Comparison of ENCODE assay signal across 28 mouse cellular contexts in genomic region chr5:21125085-21125484, GRCm38 (mm10).
DNase-seq lines count a peak whose midpoint lies in the region; ATAC-seq and TF ChIP-seq lines count a peak whose summit lies in the region.
"Had no signal": no experiment of that assay in that cellular context is flagged by ENCODE, and none has a peak within 500 bp of the region (broad histone marks: within the 10 kb centered on the region; RNA-seq: fewer than 3 reads in every experiment).

No protein-coding gene starts in this region.

- H3K36me3 ChIP-seq in heart, embryonic 16.5 days (ENCODE audit: control insufficient read depth, insufficient read depth): no peaks in the 10 kb centered on the region
- H3K36me3 ChIP-seq in heart, embryonic 12.5 days: no peaks in the 10 kb centered on the region
- H3K36me3 ChIP-seq in lung, postnatal 0 days (ENCODE audit: insufficient read depth, low read length): no peaks in the 10 kb centered on the region
- no peaks in the 10 kb centered on the region for H3K36me3 ChIP-seq in intestine, embryonic 15.5 days
- H3K36me3 ChIP-seq in stomach, postnatal 0 days (ENCODE audit: control insufficient read depth, insufficient read depth, low read length): no peaks in the 10 kb centered on the region
- H3K36me3 ChIP-seq: embryonic facial prominence, embryonic 15.5 days; forebrain, embryonic 12.5 days; hindbrain, embryonic 12.5 days; limb, embryonic 13.5 days; midbrain, embryonic 13.5 days; neural tube, embryonic 13.5 days had no signal

- 28% methylated on average over 5 of the region's 5 CpGs for WGBS in heart, embryonic 16.5 days
- WGBS in heart, embryonic 12.5 days: 46% methylated on average over 5 of the region's 5 CpGs
- WGBS in lung, postnatal 0 days: 49% methylated on average over 5 of the region's 5 CpGs
- WGBS in intestine, embryonic 15.5 days: 46% methylated on average over 5 of the region's 5 CpGs
- 50% methylated on average over 5 of the region's 5 CpGs for WGBS in stomach, postnatal 0 days

- no peaks in the 10 kb centered on the region for H3K9me3 ChIP-seq in heart, embryonic 16.5 days (replicated peaks; ENCODE audit: control insufficient read depth, low read length)
- H3K9me3 ChIP-seq in heart, embryonic 12.5 days (replicated peaks): no peaks in the 10 kb centered on the region
- H3K9me3 ChIP-seq in lung, postnatal 0 days (ENCODE audit: low read length): no peaks in the 10 kb centered on the region
- no peaks in the 10 kb centered on the region for H3K9me3 ChIP-seq in intestine, embryonic 15.5 days
- no peaks in the 10 kb centered on the region for H3K9me3 ChIP-seq in stomach, postnatal 0 days (ENCODE audit: control insufficient read depth, low read length)
- H3K9me3 ChIP-seq: embryonic facial prominence, embryonic 15.5 days; forebrain, embryonic 12.5 days; hindbrain, embryonic 12.5 days; limb, embryonic 13.5 days; midbrain, embryonic 13.5 days; neural tube, embryonic 13.5 days had no signal

- TF ChIP-seq EP300 in lung, postnatal 0 days (IDR thresholded peaks at IDR 0.05): peak; percentile 41
- no peak for TF ChIP-seq EP300 in stomach, postnatal 0 days (optimal IDR thresholded peaks at IDR 0.05)

- no peaks in the 10 kb centered on the region for H3K4me1 ChIP-seq in heart, embryonic 16.5 days (ENCODE audit: control insufficient read depth, insufficient read depth, low read length)
- 0 out of 2 replicates have a peak, but pooled peaks cover 4% of the 10 kb centered on the region for H3K4me1 ChIP-seq in heart, embryonic 12.5 days (replicated peaks)
- H3K4me1 ChIP-seq in lung, postnatal 0 days (ENCODE audit: insufficient read depth, low read depth, low read length): no peaks in the 10 kb centered on the region
- no peaks in the 10 kb centered on the region for H3K4me1 ChIP-seq in intestine, embryonic 15.5 days (replicated peaks)
- no peaks in the 10 kb centered on the region for H3K4me1 ChIP-seq in stomach, postnatal 0 days (replicated peaks; ENCODE audit: control insufficient read depth, insufficient read depth)
- H3K4me1 ChIP-seq: embryonic facial prominence, embryonic 15.5 days; forebrain, embryonic 12.5 days; hindbrain, embryonic 12.5 days; limb, embryonic 13.5 days; midbrain, embryonic 13.5 days; neural tube, embryonic 13.5 days had no signal

- H3K4me3 ChIP-seq in heart, embryonic 16.5 days (ENCODE audit: low read length): no peak overlapping the region
- H3K4me3 ChIP-seq in heart, embryonic 12.5 days: no peak overlapping the region
- H3K4me3 ChIP-seq in lung, postnatal 0 days (ENCODE audit: low read depth, low read length): no peak overlapping the region
- H3K4me3 ChIP-seq in intestine, embryonic 15.5 days (replicated peaks): no peak overlapping the region
- H3K4me3 ChIP-seq in stomach, postnatal 0 days (ENCODE audit: low read depth, low read length): no peak overlapping the region
- H3K4me3 ChIP-seq: embryonic facial prominence, embryonic 15.5 days; forebrain, embryonic 12.5 days; hindbrain, embryonic 12.5 days; layer of hippocampus, adult 2 months; limb, embryonic 13.5 days; midbrain, embryonic 13.5 days; neural tube, embryonic 13.5 days had no signal

- H3K4me2 ChIP-seq in heart, embryonic 16.5 days (ENCODE audit: low read depth, low read length): no peak overlapping the region
- no peak overlapping the region for H3K4me2 ChIP-seq in heart, embryonic 12.5 days
- H3K4me2 ChIP-seq in lung, postnatal 0 days (replicated peaks; ENCODE audit: low read depth, low read length): no peak overlapping the region
- H3K4me2 ChIP-seq in intestine, embryonic 15.5 days (replicated peaks): no peak overlapping the region
- no peak overlapping the region for H3K4me2 ChIP-seq in stomach, postnatal 0 days (replicated peaks; ENCODE audit: low read depth)
- H3K4me2 ChIP-seq: embryonic facial prominence, embryonic 15.5 days; forebrain, embryonic 12.5 days; hindbrain, embryonic 12.5 days; limb, embryonic 13.5 days; liver, embryonic 11.5 days; midbrain, embryonic 13.5 days; neural tube, embryonic 13.5 days had no signal

- peak; percentile 64 for DNase-seq in lung, postnatal 0 days (ENCODE audit: low spot score)
- no peak for DNase-seq in lung, postnatal 4 days
- no peak for DNase-seq in stomach, postnatal 0 days (ENCODE audit: low spot score)
- no peak for DNase-seq in gastrocnemius, postnatal 10 days
- DNase-seq: adrenal gland, adult 8-10 months; B cell, adult 2 months; cerebellum, adult 8-10 months; cerebellum, postnatal 25 days; forebrain, postnatal 0 days; heart, postnatal 14 days; kidney, adult 18-20 months; kidney, postnatal 36 days; right cerebral cortex, postnatal 4 days; thymus, postnatal 4 days had no signal

- H3K27ac ChIP-seq in heart, embryonic 16.5 days (ENCODE audit: low read length): no peak overlapping the region
- no peak overlapping the region for H3K27ac ChIP-seq in heart, embryonic 12.5 days (ENCODE audit: poor library complexity, severe bottlenecking)
- no peak overlapping the region for H3K27ac ChIP-seq in lung, postnatal 0 days (ENCODE audit: low read length)
- no peak overlapping the region for H3K27ac ChIP-seq in intestine, embryonic 15.5 days
- H3K27ac ChIP-seq in stomach, postnatal 0 days (replicated peaks): no peak overlapping the region
- H3K27ac ChIP-seq: embryonic facial prominence, embryonic 15.5 days; forebrain, embryonic 12.5 days; hindbrain, embryonic 12.5 days; hindbrain, postnatal 0 days; layer of hippocampus, adult 2 months; limb, embryonic 13.5 days; macrophage; midbrain, embryonic 13.5 days; neural tube, embryonic 13.5 days had no signal

- H3K27me3 ChIP-seq in heart, embryonic 16.5 days (ENCODE audit: control insufficient read depth, insufficient read depth, low read length): no peaks in the 10 kb centered on the region
- H3K27me3 ChIP-seq in heart, embryonic 12.5 days (replicated peaks): no peaks in the 10 kb centered on the region
- no peaks in the 10 kb centered on the region for H3K27me3 ChIP-seq in lung, postnatal 0 days (replicated peaks; ENCODE audit: insufficient read depth, low read length)
- H3K27me3 ChIP-seq in intestine, embryonic 15.5 days (replicated peaks): no peaks in the 10 kb centered on the region
- H3K27me3 ChIP-seq in stomach, postnatal 0 days (ENCODE audit: control insufficient read depth, insufficient read depth, low read length): no peaks in the 10 kb centered on the region
- H3K27me3 ChIP-seq: embryonic facial prominence, embryonic 15.5 days; forebrain, embryonic 12.5 days; hindbrain, embryonic 12.5 days; limb, embryonic 13.5 days; midbrain, embryonic 13.5 days; neural tube, embryonic 13.5 days had no signal

- TF ChIP-seq CTCF in lung, postnatal 0 days (IDR thresholded peaks at IDR 0.05): no peak; the same call in 1 of the 2 replicates
- TF ChIP-seq CTCF in stomach, postnatal 0 days (IDR thresholded peaks at IDR 0.05; ENCODE audit: low read depth): no peak

- H3K9ac ChIP-seq in heart, embryonic 16.5 days (ENCODE audit: low read length): no peak overlapping the region
- no peak overlapping the region for H3K9ac ChIP-seq in heart, embryonic 12.5 days
- H3K9ac ChIP-seq in lung, postnatal 0 days (replicated peaks; ENCODE audit: low read depth): no peak overlapping the region
- H3K9ac ChIP-seq in intestine, embryonic 15.5 days: no peak overlapping the region
- H3K9ac ChIP-seq in stomach, postnatal 0 days (ENCODE audit: low read length): no peak overlapping the region
- H3K9ac ChIP-seq: embryonic facial prominence, embryonic 15.5 days; forebrain, embryonic 12.5 days; forebrain, postnatal 0 days; hindbrain, embryonic 12.5 days; limb, embryonic 13.5 days; midbrain, embryonic 13.5 days; neural tube, embryonic 13.5 days had no signal

- peak; percentile 72; the same call in 1 of the 2 replicates for ATAC-seq in heart, embryonic 16.5 days (replicated peaks; ENCODE audit: extremely low read depth, insufficient read depth, low FRiP score)
- no peak for ATAC-seq in heart, embryonic 12.5 days (ENCODE audit: insufficient number of reproducible peaks, low FRiP score)
- peak; percentile 89 for ATAC-seq in lung, postnatal 0 days
- ATAC-seq in intestine, embryonic 15.5 days: peak; percentile 49; the same call in 1 of the 2 replicates
- ATAC-seq in stomach, postnatal 0 days (ENCODE audit: low FRiP score, low TSS enrichment): peak; percentile 61; the same call in 1 of the 2 replicates
- ATAC-seq: activated CD4-positive, CD25-positive, alpha-beta regulatory T cell, adult 4 months; forebrain, postnatal 0 days; hindbrain, postnatal 0 days; midbrain, embryonic 13.5 days had no signal
